Mouse (Mus musculus) forebrain, embryonic 10.5 days (tissue): Measurements from ENCODE around the gene Tmem207. TPM values are rescaled to one million over a fixed set of nuclear protein-coding genes. Genes with fewer than 3 reads are reported as not detected.

Experiments
- polyA plus RNA-seq: library from polyadenylated mRNA; unstranded; fragments of >200 nt; fragmentation: Nextera tagmentation; extraction: Ambion mirVana; gene quantifications from 2 replicates; pipeline ENCODE4 v1.2.1, GENCODE M21; 2016

Gene Tmem207
- polyA plus RNA-seq, 1 experiment from 2014 or later = not detected

Other genes starting within 250 kb of the Tmem207 start
- 1.7 and 2.0 TPM in 2 replicates for gene Cldn1, start 154.9 kb downstream of the Tmem207 start, polyA plus RNA-seq
- not detected in 2 replicates for gene Cldn16, start 63.6 kb downstream of the Tmem207 start, polyA plus RNA-seq
- 2.4 and 3.1 TPM in 2 replicates for gene Il1rap, start 54.9 kb upstream of the Tmem207 start, polyA plus RNA-seq